Mouse (Mus musculus) hindbrain, embryonic 15.5 days (tissue): ENCODE data around the gene Iscu. TPM values are rescaled to one million over a fixed set of nuclear protein-coding genes. Genes with fewer than 3 reads are reported as not detected.

Experiments
- polyA plus RNA-seq: library from polyadenylated mRNA; unstranded; fragments of >200 nt; fragmentation: Nextera tagmentation; extraction: Ambion mirVana; gene quantifications from 2 replicates; pipeline ENCODE4 v1.2.1, GENCODE M21; 2015

Iscu gene
- polyA plus RNA-seq, 1 experiment from 2014 or later, result 87.6 TPM

Other genes starting within 250 kb of the Iscu start
- gene Cmklr1, start 122.3 kb upstream of the Iscu start, polyA plus RNA-seq, result 2.0 and 4.4 TPM in 2 replicates
- gene 1700069L16Rik, start 48.0 kb upstream of the Iscu start, polyA plus RNA-seq, result not detected in 2 replicates
- gene Ficd, start 36.9 kb upstream of the Iscu start, polyA plus RNA-seq, result 10.6 and 10.9 TPM in 2 replicates
- gene Sart3, start 238 bp upstream of the Iscu start, polyA plus RNA-seq, result 45.7 and 47.4 TPM in 2 replicates
- gene Tmem119, start 27.8 kb downstream of the Iscu start, polyA plus RNA-seq, result 6.5 and 6.6 TPM in 2 replicates
- 2.1 and 3.0 TPM in 2 replicates for gene Selplg, start 59.9 kb downstream of the Iscu start, polyA plus RNA-seq
- 175 and 182 TPM in 2 replicates for gene Coro1c, start 136.0 kb downstream of the Iscu start, polyA plus RNA-seq
- gene Ssh1, start 221.1 kb downstream of the Iscu start, polyA plus RNA-seq, result 12.4 and 12.8 TPM in 2 replicates
- gene Dao, start 231.0 kb downstream of the Iscu start, polyA plus RNA-seq, result 0.09 TPM in 1 of 2 replicates, not detected in the other